Mouse (Mus musculus) liver, adult 2 months (tissue): ENCODE measurements around the gene Mycs. TPM values are rescaled to one million over a fixed set of nuclear protein-coding genes. Genes with fewer than 3 reads are reported as not detected.

Source experiments
- DNase-seq: peaks from one replicate; pipeline ENCODE4 v3.0.0-alpha.2; 2011; ENCODE audit warnings: low read depth, low spot score; ENCODE audit errors: extremely low read depth
- H3K27ac ChIP-seq: fragments of 200-500 bp; replicated peaks from 2 replicates; pipeline ENCODE4 v1.5.1; 2012; ENCODE audit warnings: low read depth, mild to moderate bottlenecking, control low read depth, inconsistent platforms, low read length; ENCODE audit not compliant: insufficient read depth
- H3K27me3 ChIP-seq: fragments of 200-500 bp; 2 replicates; pipeline ENCODE4 v1.6.1; 2012; ENCODE audit warnings: mild to moderate bottlenecking, moderate library complexity, low read length, inconsistent platforms; ENCODE audit not compliant: control insufficient read depth, insufficient read depth
- H3K36me3 ChIP-seq: fragments of 200-500 bp; 2 replicates; pipeline ENCODE4 v1.6.1; 2012; ENCODE audit warnings: low read length, inconsistent platforms; ENCODE audit not compliant: control insufficient read depth, insufficient read depth
- H3K4me1 ChIP-seq: fragments of 200-500 bp; 2 replicates; pipeline ENCODE4 v1.6.1; 2011; ENCODE audit warnings: low read length; ENCODE audit not compliant: control insufficient read depth, insufficient read depth
- H3K4me3 ChIP-seq: fragments of 200-500 bp; 2 replicates; pipeline ENCODE4 v1.5.1; 2011; ENCODE audit warnings: low read depth, mild to moderate bottlenecking, control low read depth, low read length, moderate library complexity; ENCODE audit not compliant: insufficient read depth
- H3K79me2 ChIP-seq: fragments of 200-500 bp; 2 replicates; pipeline ENCODE4 v1.6.1; 2012; ENCODE audit warnings: inconsistent platforms, mild to moderate bottlenecking, low read length, moderate library complexity; ENCODE audit not compliant: control insufficient read depth, insufficient read depth
- H3K9ac ChIP-seq: fragments of 200-500 bp; 2 replicates; pipeline ENCODE4 v1.6.1; 2012; ENCODE audit warnings: low read depth, mild to moderate bottlenecking, control low read depth, inconsistent platforms, low read length
- CTCF ChIP-seq: fragments of 200-500 bp; IDR thresholded peaks from 2 replicates; pipeline ENCODE4 v1.5.1; 2011; ENCODE audit warnings: low read depth, low read length, control low read depth
- POLR2A ChIP-seq: fragments of 200-500 bp; IDR thresholded peaks from 2 replicates; pipeline ENCODE4 v1.6.1; 2011; ENCODE audit warnings: low read length, control low read depth; ENCODE audit not compliant: insufficient read depth; ENCODE audit errors: extremely low read depth
- WGBS: fragments of 180-500 bp; shearing (Covaris S2); methylation state at CpG from one replicate; pipeline ENCODE4 v1.1.7; 2018; 5-methylcytosine and 5-hydroxymethylcytosine counted together
- polyA plus RNA-seq: library from polyadenylated mRNA; depleted of rRNA; stranded (reverse); fragments of >200 nt; gene quantifications from 2 replicates; pipeline ENCODE4 v1.2.3, GENCODE M21; 2012; rRNA removed
- total RNA-seq: library from RNA; depleted of rRNA; stranded (reverse); fragments of >200 nt; gene quantifications from 2 replicates; pipeline ENCODE4 v1.2.3, GENCODE M21; 2014; rRNA removed

Mycs gene
- total RNA-seq (not detected in 2 replicates), polyA plus RNA-seq (not detected in 2 replicates)

DNA sequence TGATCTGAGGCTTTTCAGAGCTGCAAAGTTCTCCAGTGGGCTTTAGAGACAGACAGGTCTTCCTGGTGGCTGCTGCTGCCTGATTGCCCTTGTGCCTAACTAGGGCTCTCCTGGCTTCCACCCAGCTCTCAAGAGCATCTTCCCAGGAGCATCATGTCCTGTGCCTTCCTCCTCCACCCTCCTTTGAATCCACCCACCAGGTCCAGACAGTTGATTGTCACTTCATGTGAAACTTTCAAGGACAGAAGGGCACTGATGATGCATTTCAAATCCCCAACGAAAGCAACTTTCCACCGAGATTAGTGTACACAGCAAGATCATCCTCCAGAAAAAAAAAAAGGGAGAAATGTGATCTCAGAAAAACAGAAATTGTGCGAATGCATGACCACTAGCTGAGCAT is at the start of gene Mycs:
Mycs (minus strand) TSS at position 101 of the 400 bp plus-strand sequence.
- no peak within 1 kb of the TSS for H3K9ac ChIP-seq
- no peak for DNase-seq
- H3K36me3 ChIP-seq = no peaks in the 10 kb centered on the region
- H3K4me1 ChIP-seq = no peaks in the 10 kb centered on the region
- H3K79me2 ChIP-seq = no peaks in the 10 kb centered on the region
- TF ChIP-seq CTCF (no peak), POLR2A (no peak)
- WGBS = 72% methylated on average over 3 of the region's 3 CpGs
- H3K27me3 ChIP-seq = no peaks in the 10 kb centered on the region
- no peak within 1 kb of the TSS for H3K4me3 ChIP-seq
- H3K27ac ChIP-seq = no peak within 1 kb of the TSS

DNA sequence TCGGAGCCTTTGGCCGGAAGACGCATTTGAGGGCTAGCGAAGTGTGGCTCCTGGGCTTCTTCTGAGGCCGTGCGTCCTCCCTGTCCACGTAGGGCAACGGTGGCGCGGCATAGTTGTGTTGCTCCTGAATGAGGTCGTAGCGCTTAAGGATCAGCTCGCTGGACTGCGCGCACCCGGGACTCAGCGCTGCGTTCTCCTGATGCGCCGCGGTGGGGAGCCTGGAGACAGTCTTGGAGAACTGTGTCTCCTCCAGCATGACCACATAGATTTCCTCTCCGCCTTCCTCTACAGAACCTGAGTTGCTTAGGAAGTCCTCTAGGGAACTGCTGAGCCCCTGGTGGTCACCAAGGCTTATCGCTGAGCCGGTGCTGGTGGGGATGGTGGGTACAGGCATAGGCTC is 1.0 kb downstream of the Mycs start:
- no peak overlapping the region for H3K4me3 ChIP-seq
- H3K27ac ChIP-seq = no peak overlapping the region
- no peaks in the 10 kb centered on the region for H3K4me1 ChIP-seq
- no peaks in the 10 kb centered on the region for H3K79me2 ChIP-seq
- H3K27me3 ChIP-seq = no peaks in the 10 kb centered on the region
- 5% methylated on average over 24 of the region's 24 CpGs for WGBS
- H3K9ac ChIP-seq = no peak overlapping the region
- TF ChIP-seq POLR2A = no peak
- no peak for TF ChIP-seq CTCF
- DNase-seq = no peak
- H3K36me3 ChIP-seq = no peaks in the 10 kb centered on the region

Other genes with a start within 250 kb of the Mycs start
- gene Btbd35f7, start 199.8 kb upstream of the Mycs start, total RNA-seq = not detected in 2 replicates
- gene Btbd35f7, start 199.8 kb upstream of the Mycs start, polyA plus RNA-seq = not detected in 2 replicates